Mouse (Mus musculus): ENCODE results near the gene Mepce.

GRCm38 (mm10) chr5:137772755-137773154 lies 14.7 kb downstream of the Mepce start:
- TF ChIP-seq GATA1 (IDR thresholded peaks at IDR 0.05; ENCODE audit: low read length) (no peak), TAL1 (IDR thresholded peaks at IDR 0.05; ENCODE audit: low read length) (no peak)

Measured in erythroblast, embryonic 14.5 days (primary cell).